Mouse (Mus musculus): ENCODE data around the gene Hist1h2bh. TPM values are rescaled to one million over a fixed set of nuclear protein-coding genes. Genes with fewer than 3 reads are reported as not detected.
"Not testable (repeated sequence)": the region's sequence is repeated elsewhere in the genome, so short reads cannot be mapped to it uniquely, and the experiment has no call there.

Hist1h2bh gene
- polyA plus RNA-seq, 1 experiment from 2014 or later, result not detected

- H3K36me3 ChIP-seq (ENCODE audit: insufficient read depth, low read length), result no peaks in the 10 kb centered on the region
- peak; percentile 55 for ATAC-seq
These were observed 32.2 kb upstream of the Hist1h2bh start, which contains the start of gene Hist1h3d for GRCm38 (mm10) chr13:23575271-23575851. Gene Hist1h3d, plus strand, starts transcription at chr13:23575763.

GRCm38 (mm10) chr13:23574546-23575170, 31.5 kb upstream of the Hist1h2bh start:
- 0 out of 2 replicates have a peak overlapping the region, but pooled peaks have one; percentile 15 for H3K4me3 ChIP-seq (ENCODE audit: low read depth, low read length)
- not testable (repeated sequence) for H3K9ac ChIP-seq (replicated peaks; ENCODE audit: low read depth); H3K36me3 ChIP-seq (ENCODE audit: insufficient read depth, low read length); H3K27me3 ChIP-seq (replicated peaks; ENCODE audit: insufficient read depth, low read length); H3K9me3 ChIP-seq (ENCODE audit: low read length)
- DNase-seq (ENCODE audit: low spot score) (peak; percentile 36), ATAC-seq (peak; percentile 3)
- H3K4me2 ChIP-seq (replicated peaks; ENCODE audit: low read depth, low read length), result peak overlapping the region; percentile 64
- WGBS, result 0% methylated on average over 5 of the region's 39 CpGs
- peaks cover 11% of the 10 kb centered on the region; the same call in 1 of the 2 replicates for H3K4me1 ChIP-seq (ENCODE audit: insufficient read depth, low read depth, low read length)
- H3K27ac ChIP-seq (ENCODE audit: low read length), result peak overlapping the region; percentile 75; the same call in 1 of the 2 replicates

More at GRCm38 (mm10) chr13:23575271-23575851, 32.2 kb upstream of the Hist1h2bh start, which contains the start of gene Hist1h3d:
- H3K27ac ChIP-seq (ENCODE audit: low read length), result peak within 1 kb of the TSS; percentile 76
- peak within 1 kb of the TSS; percentile 35 for H3K4me3 ChIP-seq (ENCODE audit: low read depth, low read length)
- peak; percentile 96 for DNase-seq (ENCODE audit: low spot score)
- no peak for TF ChIP-seq EP300 (IDR thresholded peaks at IDR 0.05)
- no peak for TF ChIP-seq CTCF (IDR thresholded peaks at IDR 0.05)
- peaks cover 11% of the 10 kb centered on the region; the same call in 1 of the 2 replicates for H3K4me1 ChIP-seq (ENCODE audit: insufficient read depth, low read depth, low read length)
- under 1% methylated on average over 18 of the region's 18 CpGs for WGBS
- no peaks in the 10 kb centered on the region for H3K27me3 ChIP-seq (replicated peaks; ENCODE audit: insufficient read depth, low read length)
- no peak within 1 kb of the TSS for H3K9ac ChIP-seq (replicated peaks; ENCODE audit: low read depth)
- no peaks in the 10 kb centered on the region for H3K9me3 ChIP-seq (ENCODE audit: low read length)
- peak within 1 kb of the TSS; percentile 57 for H3K4me2 ChIP-seq (replicated peaks; ENCODE audit: low read depth, low read length)

GRCm38 (mm10) chr13:23573898-23574524, 30.8 kb upstream of the Hist1h2bh start, which contains the start of the genes Hist1h2bf and Hist1h2ad:
Gene Hist1h2bf, minus strand, starts transcription at chr13:23574196.
Gene Hist1h2ad, plus strand, starts transcription at chr13:23574381.
- H3K4me2 ChIP-seq (replicated peaks; ENCODE audit: low read depth, low read length), result peak within 1 kb of the TSS; percentile 64
- under 1% methylated on average over 17 of the region's 42 CpGs for WGBS
- TF ChIP-seq EP300 (IDR thresholded peaks at IDR 0.05), result peak; percentile 90

GRCm38 (mm10) chr13:23573034-23573897, 30.1 kb upstream of the Hist1h2bh start:
- WGBS, result 7% methylated on average over 14 of the region's 20 CpGs
- Histone ChIP-seq H3K4me2 (replicated peaks; ENCODE audit: low read depth, low read length) (peak overlapping the region; percentile 64), H3K9ac (replicated peaks; ENCODE audit: low read depth) (peak overlapping the region; percentile 27; the same call in 1 of the 2 replicates), H3K4me1 (ENCODE audit: insufficient read depth, low read depth, low read length) (peaks cover 11% of the 10 kb centered on the region; the same call in 1 of the 2 replicates), H3K4me3 (ENCODE audit: low read depth, low read length) (peak overlapping the region; percentile 16; the same call in 1 of the 2 replicates), H3K27ac (ENCODE audit: low read length) (peak overlapping the region; percentile 39; the same call in 1 of the 2 replicates)
- H3K27me3 ChIP-seq (replicated peaks; ENCODE audit: insufficient read depth, low read length); H3K36me3 ChIP-seq (ENCODE audit: insufficient read depth, low read length); H3K9me3 ChIP-seq (ENCODE audit: low read length); ATAC-seq: not testable (repeated sequence)
- DNase-seq (ENCODE audit: low spot score), result peak; percentile 12

More at GRCm38 (mm10) chr13:23573898-23574524, 30.8 kb upstream of the Hist1h2bh start, which contains the start of the genes Hist1h2bf and Hist1h2ad:
- peak; percentile 99 for DNase-seq (ENCODE audit: low spot score)
- peak within 1 kb of the TSS; percentile 75; the same call in 1 of the 2 replicates for H3K27ac ChIP-seq (ENCODE audit: low read length)
- peaks cover 11% of the 10 kb centered on the region; the same call in 1 of the 2 replicates for H3K4me1 ChIP-seq (ENCODE audit: insufficient read depth, low read depth, low read length)
- peak; percentile 88 for ATAC-seq
- H3K9ac ChIP-seq (replicated peaks; ENCODE audit: low read depth), result peak within 1 kb of the TSS; percentile 27; the same call in 1 of the 2 replicates
- H3K4me3 ChIP-seq (ENCODE audit: low read depth, low read length), result peak within 1 kb of the TSS; percentile 35; the same call in 1 of the 2 replicates
- not testable (repeated sequence) for H3K9me3 ChIP-seq (ENCODE audit: low read length); H3K27me3 ChIP-seq (replicated peaks; ENCODE audit: insufficient read depth, low read length); H3K36me3 ChIP-seq (ENCODE audit: insufficient read depth, low read length)

GRCm38 (mm10) chr13:23572218-23573033, 29.2 kb upstream of the Hist1h2bh start:
- Histone ChIP-seq H3K36me3 (ENCODE audit: insufficient read depth, low read length) (no peaks in the 10 kb centered on the region), H3K9ac (replicated peaks; ENCODE audit: low read depth) (peak overlapping the region; percentile 17; the same call in 1 of the 2 replicates), H3K4me2 (replicated peaks; ENCODE audit: low read depth, low read length) (peak overlapping the region; percentile 64), H3K4me3 (ENCODE audit: low read depth, low read length) (peak overlapping the region; percentile 33), H3K27ac (ENCODE audit: low read length) (peak overlapping the region; percentile 48), H3K4me1 (ENCODE audit: insufficient read depth, low read depth, low read length) (peaks cover 11% of the 10 kb centered on the region; the same call in 1 of the 2 replicates), H3K9me3 (ENCODE audit: low read length) (no peaks in the 10 kb centered on the region), H3K27me3 (replicated peaks; ENCODE audit: insufficient read depth, low read length) (no peaks in the 10 kb centered on the region)
- ATAC-seq (no peak), DNase-seq (ENCODE audit: low spot score) (peak; percentile 18)
- 16% methylated on average over 2 of the region's 2 CpGs for WGBS
- no peak for TF ChIP-seq EP300 (IDR thresholded peaks at IDR 0.05)
- no peak for TF ChIP-seq CTCF (IDR thresholded peaks at IDR 0.05)

All from lung, postnatal 0 days (tissue).